Mouse (Mus musculus): ENCODE results near the gene Htatsf1. TPM values are rescaled to one million over a fixed set of nuclear protein-coding genes. Genes with fewer than 3 reads are reported as not detected.

Htatsf1 gene
- 100 to 1,000 TPM in 2 of 4 experiments, 10 to 100 TPM in 2; 85.3 to 108 (median 99.4) TPM for total RNA-seq (2022)

DNA sequence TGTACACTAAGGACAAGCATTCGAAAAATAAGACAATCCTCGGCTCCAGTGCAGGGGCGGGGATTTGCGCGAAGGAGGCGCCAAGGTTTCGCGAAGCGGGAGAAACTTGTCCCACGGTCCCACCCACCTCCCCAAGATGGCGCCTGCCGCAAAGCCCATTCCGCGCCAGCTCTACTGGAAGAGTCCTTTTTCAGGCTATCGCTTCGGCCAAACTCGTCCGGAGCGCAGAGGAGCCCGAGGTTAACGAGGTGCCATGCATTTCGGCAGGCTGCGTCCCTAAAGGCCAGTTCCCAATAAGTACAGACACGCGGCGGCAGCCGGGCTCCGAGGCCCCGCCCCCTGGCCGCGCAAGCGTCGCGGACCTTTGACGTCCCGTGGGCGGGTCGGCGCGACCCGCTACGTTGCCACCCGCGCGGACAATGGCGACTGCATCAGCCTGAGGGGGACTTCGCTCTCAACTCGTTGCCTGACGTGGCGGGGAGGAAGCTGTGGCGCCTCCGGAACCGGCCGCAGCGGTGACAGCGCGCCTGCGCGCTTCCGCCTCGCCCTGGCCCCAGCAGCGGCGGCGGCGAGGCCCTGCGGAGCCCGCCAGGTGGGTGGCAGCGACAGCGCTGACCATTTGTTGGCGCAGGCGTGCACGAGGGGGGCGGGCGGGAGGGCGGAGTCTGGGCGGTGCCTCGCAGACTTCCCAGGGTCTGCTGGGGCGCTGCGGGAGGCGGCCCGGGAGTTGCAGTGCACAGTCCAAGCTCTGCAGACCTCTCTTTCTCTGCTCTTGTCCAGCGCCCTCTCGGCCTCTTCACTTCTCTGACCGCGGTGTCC is at the start of gene Htatsf1:
Gene Htatsf1, plus strand, starts transcription at position 410 of the 819 bp plus-strand sequence.
- DNase-seq (ENCODE audit: low spot score in 2 of 2) = peak; percentile 64 to 66

DNA sequence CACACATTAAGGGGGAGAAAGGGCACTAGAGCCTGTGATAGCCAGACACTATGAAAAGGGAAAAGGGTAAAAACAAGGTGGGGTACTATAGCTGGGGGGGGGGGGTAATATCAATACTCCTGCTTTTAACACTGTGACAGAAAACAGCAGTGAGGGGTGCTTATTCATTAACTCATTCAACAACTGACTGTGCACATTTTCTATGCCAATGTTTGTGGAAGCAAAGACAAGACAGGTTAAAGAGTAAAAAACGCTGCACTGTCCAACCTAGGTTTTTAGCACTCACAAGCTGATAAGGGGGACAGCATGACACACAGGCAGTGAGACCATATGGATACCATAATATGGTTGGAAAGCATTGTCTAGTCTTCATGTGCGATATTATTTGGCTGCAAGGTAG is 40.5 kb upstream of the Htatsf1 start:
- DNase-seq (ENCODE audit: low spot score in 2 of 2) = no peak

DNA sequence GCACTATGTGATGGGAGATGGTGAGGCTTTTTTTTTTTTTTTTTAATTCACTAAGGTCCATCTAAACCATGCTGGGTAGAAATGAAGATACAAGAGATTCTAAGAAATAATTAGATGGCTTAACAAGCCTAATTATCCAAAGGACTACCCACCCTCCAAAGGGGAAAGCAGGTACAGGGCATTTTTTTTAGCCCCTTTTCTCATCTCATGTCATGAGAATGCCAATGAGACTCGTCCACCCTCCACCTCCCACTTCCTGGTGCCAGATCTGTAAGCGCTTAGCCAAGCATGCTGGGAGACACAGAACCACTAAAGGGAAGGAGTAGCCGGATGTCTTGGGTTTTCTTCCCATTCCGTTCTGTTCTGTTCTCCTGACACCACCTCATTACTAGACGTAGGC is 10.6 kb upstream of the Htatsf1 start, which contains the start of gene Brs3:
Gene Brs3, plus strand, starts transcription at position 301 of the 400 bp plus-strand sequence.
- DNase-seq (ENCODE audit: low spot score in 2 of 2) = no peak

DNA sequence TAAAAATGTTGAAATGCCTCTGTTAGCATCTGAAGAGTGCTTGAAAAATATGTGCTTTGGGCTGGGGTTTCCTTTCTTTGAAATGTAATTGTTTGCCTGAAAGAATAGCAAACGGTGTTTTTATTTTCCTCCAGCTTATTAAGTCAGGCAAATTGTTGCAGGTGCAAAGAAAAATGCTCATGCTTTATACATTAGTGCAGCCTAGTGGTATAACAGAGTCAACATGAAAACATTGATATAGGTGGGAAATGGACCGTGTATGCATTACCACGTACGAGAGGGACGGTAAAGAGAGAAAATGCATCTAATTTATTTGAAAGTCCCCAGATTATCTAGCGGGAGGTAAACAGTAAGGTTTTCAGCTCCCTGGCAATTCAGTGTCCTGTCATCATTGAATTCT is 9.5 kb upstream of the Htatsf1 start:
- DNase-seq (ENCODE audit: low spot score in 2 of 2) = no peak

DNA sequence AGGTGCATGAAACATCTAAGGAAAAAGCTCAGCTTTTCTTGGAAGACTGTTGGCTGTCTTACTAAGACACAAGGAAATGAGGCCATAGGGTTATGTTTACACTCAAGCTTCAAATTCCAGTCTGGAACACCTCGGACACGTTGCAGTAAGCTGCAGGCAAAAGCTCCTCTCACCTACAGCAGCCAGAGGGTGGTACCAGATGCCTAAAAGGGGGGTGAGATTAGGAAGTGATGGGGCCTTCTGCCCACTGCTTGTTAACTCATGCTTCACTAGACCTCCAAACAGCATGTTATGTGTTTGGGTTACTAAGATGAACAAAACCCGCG is 572 bp upstream of the Htatsf1 start:
- no peak for DNase-seq (ENCODE audit: low spot score in 2 of 2)

DNA sequence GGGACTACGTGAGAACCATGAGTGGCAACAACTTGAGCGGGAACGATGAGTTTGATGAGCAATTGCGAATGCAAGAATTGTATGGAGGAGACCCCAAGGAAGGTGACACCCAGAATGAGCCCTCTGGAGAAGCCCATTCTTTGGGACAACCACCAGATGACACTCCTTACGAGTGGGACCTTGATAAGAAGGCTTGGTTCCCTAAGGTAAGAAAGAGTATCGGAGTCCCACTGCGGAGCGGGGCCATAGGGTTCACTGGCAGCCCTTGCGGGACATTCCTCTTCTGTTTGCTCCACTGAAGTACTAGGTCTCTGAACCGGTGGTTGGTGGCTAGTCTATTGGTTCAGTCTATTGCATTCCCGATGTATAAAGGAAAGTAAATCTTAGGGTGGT is 606 bp downstream of the Htatsf1 start:
- DNase-seq (ENCODE audit: low spot score in 2 of 2) = no peak

DNA sequence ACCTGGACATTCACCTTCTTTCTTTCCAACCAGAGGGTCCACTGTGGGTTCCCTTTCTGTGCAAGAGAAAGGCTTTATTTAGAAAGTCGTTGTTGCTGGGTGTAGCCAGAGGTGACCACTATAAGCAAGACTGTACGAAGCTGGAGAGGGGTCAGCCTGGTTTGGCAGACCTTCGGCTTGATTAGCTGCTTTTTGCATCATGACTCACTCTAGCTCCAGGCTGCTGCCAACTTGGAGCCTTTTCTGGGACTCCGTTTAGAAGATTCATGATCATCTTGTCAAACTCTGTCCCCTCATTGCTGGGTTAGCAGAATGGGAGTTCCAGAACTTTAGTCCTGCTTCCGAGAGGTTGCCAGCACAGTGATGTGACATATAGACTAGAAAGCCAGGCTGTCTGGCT is 28.1 kb downstream of the Htatsf1 start:
- DNase-seq (ENCODE audit: low spot score in 2 of 2) = no peak

DNA sequence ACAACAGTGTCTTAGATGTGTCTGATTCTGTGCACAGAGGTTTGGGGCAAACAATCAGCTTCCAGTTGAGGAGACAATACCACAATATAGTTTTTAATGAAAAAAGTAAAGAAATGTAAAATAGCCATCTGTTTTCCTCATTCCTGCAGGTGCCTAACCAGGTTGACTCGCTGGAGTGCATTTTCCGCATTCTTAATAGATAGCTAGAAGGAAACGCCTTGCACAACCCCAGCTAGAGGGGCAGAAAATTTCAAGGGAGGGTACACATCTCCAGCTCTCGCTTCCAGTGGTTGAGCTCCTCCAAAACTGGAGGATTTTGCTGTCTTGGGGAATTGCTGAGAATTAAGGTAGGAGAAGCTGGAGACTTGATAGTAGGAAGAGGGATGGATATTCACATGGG is 34.4 kb downstream of the Htatsf1 start, which contains the start of gene Vgll1:
Gene Vgll1, plus strand, starts transcription at position 301 of the 400 bp plus-strand sequence.
- no peak for DNase-seq (ENCODE audit: low spot score in 2 of 2)

DNA sequence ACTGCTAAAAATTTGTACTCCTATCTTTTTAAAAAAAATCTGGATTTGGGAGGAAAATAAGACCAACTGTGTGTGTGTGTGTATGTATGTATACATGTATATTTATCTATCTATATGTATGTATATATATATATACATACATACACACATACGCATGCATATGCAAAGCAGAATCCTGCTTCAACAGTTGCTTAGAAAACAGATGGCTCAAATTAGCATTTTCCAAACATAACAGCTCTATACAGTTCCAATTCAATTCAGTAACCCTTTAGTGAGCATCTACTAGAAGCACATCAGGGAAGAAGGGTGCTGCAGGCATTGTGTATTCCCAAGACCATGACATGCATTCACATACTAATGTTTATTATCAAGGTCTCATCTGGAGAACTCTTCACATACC is 50.0 kb downstream of the Htatsf1 start:
- DNase-seq (ENCODE audit: low spot score in 2 of 2) = no peak

DNA sequence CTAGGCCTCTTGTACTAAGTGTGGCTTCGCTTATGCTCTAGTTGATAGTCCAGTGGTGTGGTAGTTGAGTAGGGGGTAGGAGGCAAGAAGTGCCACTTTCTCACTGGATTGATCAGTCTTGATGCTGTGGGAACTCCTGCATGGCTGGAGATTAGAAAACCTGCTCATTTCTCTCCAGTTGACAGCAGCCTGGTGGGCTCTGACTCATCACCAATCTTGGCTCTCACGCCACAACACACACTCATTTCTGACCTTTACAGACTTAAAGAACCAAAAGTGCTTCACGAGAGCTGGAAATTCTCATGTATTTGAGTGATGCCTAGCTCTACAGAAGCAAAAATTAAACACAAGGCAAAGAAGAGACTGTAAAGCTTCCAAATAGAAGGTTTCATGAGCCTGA is 53.6 kb downstream of the Htatsf1 start:
- DNase-seq (ENCODE audit: low spot score in 2 of 2) = no peak

Other genes with a start within 250 kb of the Htatsf1 start
- gene Map7d3, start 231.3 kb upstream of the Htatsf1 start, total RNA-seq (2022) = under 1 TPM; 0.10 to 0.22 (median 0.18) TPM
- gene Adgrg4, start 183.4 kb upstream of the Htatsf1 start, total RNA-seq (2022) = not detected
- gene Brs3, start 10.5 kb upstream of the Htatsf1 start, total RNA-seq (2022) = not detected
- not detected for gene Vgll1, start 34.5 kb downstream of the Htatsf1 start, total RNA-seq (2022)
- gene Cd40lg, start 158.6 kb downstream of the Htatsf1 start, total RNA-seq (2022) = not detected

Data from gastrocnemius, adult 8-10 months (tissue).